Mouse (Mus musculus) left cerebral cortex, postnatal 36 days (tissue): ENCODE measurements around the gene Ikbkg. TPM values are rescaled to one million over a fixed set of nuclear protein-coding genes. Genes with fewer than 3 reads are reported as not detected.
"Not testable (repeated sequence)": the region's sequence is repeated elsewhere in the genome, so short reads cannot be mapped to it uniquely, and the experiment has no call there.

Experiments used
- DNase-seq, 2 experiments: peaks; one replicate each; pipeline ENCODE4 v3.0.0; 2021 to 2022; ENCODE audit warnings: low spot score in 2 of 2, mixed read lengths in 1 of 2
- intact Hi-C: fragments of 180-260 bp; cut with DNase I; formaldehyde crosslinking; loops from one replicate; pipeline ENCODE4 v1.15.1; 2025
- total RNA-seq, 2 experiments: library from RNA; stranded (reverse); gene quantifications; 2 replicates each; pipeline ENCODE4 v1.2.3; 2021

The Ikbkg gene
- total RNA-seq, 2 experiments from 2014 or later = 46.9 to 49.9 TPM

- intact Hi-C loops = no loop called here
- DNase-seq = peak; percentile 69 to 71
These were observed 36.3 kb downstream of the Ikbkg start for GRCm38 (mm10) chrX:74429290-74429821.

GRCm38 (mm10) chrX:74451157-74451912 lies 58.2 kb downstream of the Ikbkg start:
- no peak for DNase-seq
- intact Hi-C loops = no loop called here

- intact Hi-C loops = no loop called here
- DNase-seq = no peak
These were observed 59.7 kb downstream of the Ikbkg start for GRCm38 (mm10) chrX:74452773-74453172.

- intact Hi-C loops, DNase-seq: not testable (repeated sequence)
These were observed 88.3 kb downstream of the Ikbkg start, which contains the start of gene Gm6880 for GRCm38 (mm10) chrX:74481349-74481885. TSS of gene Gm6880 (minus strand) at chrX:74481399.

- DNase-seq = no peak
- intact Hi-C loops = no loop called here
These were observed 104.0 kb downstream of the Ikbkg start for GRCm38 (mm10) chrX:74497131-74497530.

Other genes starting within 250 kb of the Ikbkg start
- gene Tex28, start 225.5 kb upstream of the Ikbkg start, total RNA-seq = not detected
- gene Tktl1, start 216.0 kb upstream of the Ikbkg start, total RNA-seq = not detected
- gene Flna, start 143.5 kb upstream of the Ikbkg start, total RNA-seq = 10 to 100 TPM; 57.5 to 74.0 TPM
- gene Emd, start 138.6 kb upstream of the Ikbkg start, total RNA-seq = 10 to 100 TPM; 33.6 to 39.0 TPM
- gene Rpl10, start 122.5 kb upstream of the Ikbkg start, total RNA-seq = 100 to 1,000 TPM; 182 to 197 TPM
- gene Taz, start 111.4 kb upstream of the Ikbkg start, total RNA-seq = 10 to 100 TPM; 49.7 to 64.0 TPM
- 1 to 10 TPM; 2.0 to 2.3 TPM for gene Dnase1l1, start 111.0 kb upstream of the Ikbkg start, total RNA-seq
- gene Atp6ap1, start 96.2 kb upstream of the Ikbkg start, total RNA-seq = 100 to 1,000 TPM; 340 to 365 TPM
- 100 to 1,000 TPM; 583 to 584 TPM for gene Gdi1, start 88.3 kb upstream of the Ikbkg start, total RNA-seq
- gene Fam50a, start 80.3 kb upstream of the Ikbkg start, total RNA-seq = 10 to 100 TPM; 30.1 to 31.9 TPM
- gene Plxna3, start 64.2 kb upstream of the Ikbkg start, total RNA-seq = 10 to 100 TPM; 17.1 to 28.7 TPM
- gene Lage3, start 39.7 kb upstream of the Ikbkg start, total RNA-seq = 10 to 100 TPM; 23.0 to 26.9 TPM
- gene Ubl4a, start 20.1 kb upstream of the Ikbkg start, total RNA-seq = 10 to 100 TPM; 64.6 to 77.3 TPM
- 1 to 10 TPM; 2.4 to 2.7 TPM for gene Slc10a3, start 19.9 kb upstream of the Ikbkg start, total RNA-seq
- 10 to 100 TPM; 18.0 to 22.5 TPM for gene Fam3a, start within 50 bp of the Ikbkg start, total RNA-seq
- 10 to 100 TPM; 25.9 to 26.3 TPM for gene G6pdx, start 35.9 kb downstream of the Ikbkg start, total RNA-seq
- gene Gm6880, start 88.1 kb downstream of the Ikbkg start, total RNA-seq = not detected
- not detected for gene Olfr1326-ps1, start 181.6 kb downstream of the Ikbkg start, total RNA-seq
- gene Olfr1325, start 199.4 kb downstream of the Ikbkg start, total RNA-seq = not detected